8 mouse cellular contexts compared by ENCODE assay signal in genomic region chr1:164899506-164899905, GRCm38 (mm10). TPM values are rescaled to one million over a fixed set of nuclear protein-coding genes. Genes with fewer than 3 reads are reported as not detected.
DNase-seq lines count a peak whose midpoint lies in the region; ATAC-seq lines count a peak whose summit lies in the region.

No protein-coding gene starts in this region.

- no peaks in the 10 kb centered on the region for H3K9me3 ChIP-seq in heart, embryonic 12.5 days (replicated peaks)
- H3K9me3 ChIP-seq in kidney, embryonic 15.5 days (replicated peaks), result no peaks in the 10 kb centered on the region

- peak; percentile 43; the same call in 1 of the 2 replicates for ATAC-seq in heart, embryonic 12.5 days (ENCODE audit: insufficient number of reproducible peaks, low FRiP score)
- no peak for ATAC-seq in kidney, embryonic 15.5 days (replicated peaks; ENCODE audit: low FRiP score)

- H3K4me2 ChIP-seq in heart, embryonic 12.5 days, result peak overlapping the region; percentile 75
- peak overlapping the region; percentile 94 for H3K4me2 ChIP-seq in kidney, embryonic 15.5 days

- peak overlapping the region; percentile 49 for H3K4me3 ChIP-seq in heart, embryonic 12.5 days
- peak overlapping the region; percentile 59 for H3K4me3 ChIP-seq in kidney, embryonic 15.5 days (replicated peaks)

- no peaks in the 10 kb centered on the region for H3K27me3 ChIP-seq in heart, embryonic 12.5 days (replicated peaks)
- no peaks in the 10 kb centered on the region for H3K27me3 ChIP-seq in kidney, embryonic 15.5 days

- WGBS in heart, embryonic 12.5 days, result 28% methylated on average over 7 of the region's 7 CpGs
- 16% methylated on average over 7 of the region's 7 CpGs for WGBS in kidney, embryonic 15.5 days

- H3K36me3 ChIP-seq in heart, embryonic 12.5 days, result no peaks in the 10 kb centered on the region
- H3K36me3 ChIP-seq in kidney, embryonic 15.5 days, result no peaks in the 10 kb centered on the region

- H3K27ac ChIP-seq in heart, embryonic 12.5 days (ENCODE audit: poor library complexity, severe bottlenecking), result peak overlapping the region; percentile 75
- H3K27ac ChIP-seq in kidney, embryonic 15.5 days, result peak overlapping the region; percentile 76

- peak; percentile 9 for DNase-seq in urinary bladder, postnatal 14 days (ENCODE audit: low spot score)
- no peak for DNase-seq in urinary bladder, postnatal 4 days (ENCODE audit: low spot score in 2 of 2)
- peak; percentile 28 for DNase-seq in lung, postnatal 25 days (ENCODE audit: low spot score)
- DNase-seq in layer of hippocampus, postnatal 25 days (ENCODE audit: extremely low spot score in 1 of 2, low spot score in 1 of 2), result no peak
- DNase-seq in urinary bladder, postnatal 25 days (ENCODE audit: low spot score), result no peak
- DNase-seq in urinary bladder, postnatal 10 days (ENCODE audit: low spot score), result no peak

- H3K4me1 ChIP-seq in heart, embryonic 12.5 days (replicated peaks), result peaks cover 36% of the 10 kb centered on the region
- H3K4me1 ChIP-seq in kidney, embryonic 15.5 days, result peaks cover 25% of the 10 kb centered on the region

- peak overlapping the region; percentile 59; the same call in 1 of the 2 replicates for H3K9ac ChIP-seq in heart, embryonic 12.5 days
- peak overlapping the region; percentile 63 for H3K9ac ChIP-seq in kidney, embryonic 15.5 days

RNA-seq across cellular contexts. Expression of gene Xcl1, which starts 35.8 kb away (rescaled TPM):
- polyA plus RNA-seq in heart, embryonic 12.5 days (2016; fragmentation: Nextera tagmentation; extraction: Ambion mirVana), result not detected in 2 replicates
- polyA plus RNA-seq in kidney, embryonic 15.5 days (2015; fragmentation: Nextera tagmentation; extraction: Ambion mirVana), result not detected in 2 replicates
- not detected for total RNA-seq in layer of hippocampus, postnatal 25 days (2021)

Comparison
In these comparisons a context has a peak if more than half of its experiments do, and no peak if none do; other contexts are left out.
1. DNase-seq: peak in urinary bladder, postnatal 14 days (single experiment) and lung, postnatal 25 days (single experiment); none in urinary bladder, postnatal 4 days (0 of 2), layer of hippocampus, postnatal 25 days (0 of 2), urinary bladder, postnatal 25 days (single experiment) and urinary bladder, postnatal 10 days (single experiment).